Mouse (Mus musculus) ZHBTc4 (cell line): ENCODE measurements around the gene Olfr71.

ENCODE experiments used
- DNase-seq: peaks from one replicate; pipeline ENCODE4 v3.0.0-alpha.2; 2011; ENCODE audit warnings: low read depth, low spot score

Gene Olfr71

GRCm38 (mm10) chr4:43656339-43657109, 53.5 kb downstream of the Olfr71 start, which contains the start of gene Hint2:
Hint2 (minus strand) TSS chr4:43656466.
- peak; percentile 99 for DNase-seq

DNA sequence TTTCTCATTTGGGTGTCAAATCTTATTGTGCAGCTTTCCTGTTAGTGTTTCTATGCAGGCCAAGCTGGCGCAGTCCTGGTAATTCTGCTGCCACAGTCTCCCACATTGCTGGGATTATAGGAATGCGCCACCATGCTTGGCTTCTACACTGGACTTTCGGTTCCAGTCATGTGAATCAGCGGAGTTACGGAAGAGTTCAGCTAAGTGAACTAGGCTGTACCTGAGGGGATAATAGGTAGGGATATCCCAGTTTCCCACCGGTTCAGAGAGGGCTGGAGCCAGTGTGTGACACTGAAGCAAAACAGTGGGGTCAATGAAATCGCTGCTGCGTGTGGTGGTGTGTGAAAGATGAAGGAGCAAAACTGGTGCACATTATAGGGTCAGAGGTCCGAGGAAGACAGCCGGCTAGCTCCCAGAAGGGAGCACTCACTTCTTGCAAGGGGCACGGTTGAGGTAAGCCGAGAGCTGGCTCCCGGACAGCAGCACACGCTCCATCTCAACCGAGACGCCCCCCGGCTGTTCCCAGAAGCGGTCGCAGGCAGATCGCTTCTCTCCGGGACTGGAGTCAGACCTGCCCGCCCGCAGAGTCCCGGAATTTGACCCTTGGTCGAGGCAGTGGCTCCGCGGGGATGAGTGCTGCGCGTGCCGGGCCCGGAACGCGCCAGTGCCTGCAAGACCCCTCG, 54.3 kb downstream of the Olfr71 start:
- DNase-seq = no peak
